Mouse (Mus musculus): Measurements from ENCODE around the gene Gnpnat1.

Gnpnat1 gene

DNA sequence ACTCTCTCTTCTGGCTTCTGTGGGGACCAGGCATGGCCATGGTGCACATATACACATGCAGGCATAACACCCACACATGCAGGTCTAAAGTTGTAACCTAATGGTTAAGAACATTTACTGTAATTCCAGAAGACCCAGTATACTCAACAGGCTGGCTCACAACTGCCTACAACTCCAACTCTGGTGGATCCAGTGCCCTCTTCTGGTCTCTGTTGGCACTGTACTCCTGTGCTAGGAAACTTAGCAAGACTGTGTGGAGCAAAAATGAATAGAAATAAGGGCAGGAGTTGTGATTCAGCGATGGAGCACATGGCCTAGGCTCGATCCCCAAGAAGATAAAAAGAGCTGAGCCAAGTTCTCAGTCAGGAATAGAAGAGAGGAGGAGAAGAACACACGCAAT, 4.9 kb downstream of the Gnpnat1 start:
- WGBS = 87% methylated on average over 3 of the region's 3 CpGs

GRCm38 (mm10) chr14:45389194-45389593, 15.5 kb downstream of the Gnpnat1 start:
- WGBS = 0% methylated on average over 3 of the region's 3 CpGs

GRCm38 (mm10) chr14:45388345-45389181, 16.1 kb downstream of the Gnpnat1 start:
- WGBS = under 1% methylated on average over 71 of the region's 71 CpGs

DNA sequence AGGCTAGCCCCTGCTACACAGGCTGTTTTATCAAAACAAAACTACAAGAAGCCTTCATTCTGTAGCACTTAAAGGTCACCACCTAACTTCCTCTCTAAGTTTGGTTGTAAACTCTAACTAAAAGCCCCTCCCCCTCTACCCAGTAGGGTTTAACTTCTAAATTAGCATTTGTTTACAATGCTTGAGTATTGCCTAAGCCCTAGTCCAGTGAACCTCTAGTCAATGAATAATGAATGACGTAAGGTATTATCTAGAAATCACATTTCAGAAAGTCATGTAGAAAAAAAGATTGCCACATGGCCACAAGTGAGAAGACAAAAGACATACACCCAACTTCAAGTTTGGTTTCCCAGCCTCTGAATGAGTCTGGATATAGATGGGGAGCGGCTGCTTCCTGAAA, 17.2 kb downstream of the Gnpnat1 start:
- 34% methylated on average over 2 of the region's 2 CpGs for WGBS

DNA sequence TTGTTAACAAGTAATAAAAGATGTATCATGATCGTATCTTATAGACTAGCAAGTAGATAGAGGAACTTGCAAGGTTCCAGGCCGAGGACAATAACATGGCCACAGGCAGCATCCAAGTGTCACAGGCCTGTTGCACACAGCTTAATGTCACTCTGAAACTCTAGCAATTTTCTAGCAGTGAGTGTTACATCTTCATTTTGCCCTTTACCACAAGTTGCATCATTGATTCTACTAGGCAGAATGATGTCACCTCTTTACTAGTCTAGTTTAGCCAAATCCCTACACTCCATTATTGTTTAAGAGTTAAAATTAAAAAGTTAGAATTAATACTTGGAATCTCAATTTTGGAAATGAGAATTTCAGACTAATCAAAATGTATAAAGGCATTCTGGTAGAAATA, 19.1 kb downstream of the Gnpnat1 start:
- WGBS = 97% methylated on average over 2 of the region's 2 CpGs

DNA sequence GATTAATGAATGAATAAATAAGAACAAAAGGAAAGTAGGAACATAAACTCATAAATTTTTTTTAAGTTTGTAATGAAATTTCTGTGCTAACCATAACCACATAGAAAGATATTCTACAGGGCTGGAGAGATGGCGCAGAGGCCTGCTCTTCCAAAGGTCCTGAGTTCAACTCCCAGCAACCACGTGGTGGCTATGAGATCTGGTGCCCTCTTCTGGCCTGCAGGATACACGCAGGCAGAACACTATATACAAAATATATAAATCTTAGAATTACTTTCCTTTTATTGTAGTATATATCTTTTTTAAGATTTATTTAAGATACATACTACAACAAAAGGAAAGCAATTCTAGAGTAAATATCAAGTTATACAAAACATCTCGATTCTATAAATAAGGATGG, 21.8 kb downstream of the Gnpnat1 start:
- 81% methylated on average over 4 of the region's 4 CpGs for WGBS

DNA sequence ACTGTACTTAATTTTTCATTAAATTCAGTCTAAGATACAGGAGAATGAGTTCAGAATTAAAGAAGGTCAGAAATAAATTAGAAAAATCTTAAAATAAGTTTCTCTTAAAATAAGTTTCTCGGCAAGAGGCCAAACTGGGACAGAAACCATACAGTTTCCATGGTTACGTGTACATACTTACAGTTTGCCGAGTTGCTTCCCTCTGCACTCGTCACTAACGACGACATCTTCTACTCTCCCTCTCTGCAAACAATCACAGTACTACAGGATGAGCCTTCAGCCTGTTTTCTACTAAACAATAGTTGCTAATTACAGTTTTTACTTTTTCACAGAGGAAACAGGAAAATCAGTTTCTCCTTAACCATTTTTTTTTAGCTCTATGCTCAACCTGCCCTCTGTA, 24.0 kb downstream of the Gnpnat1 start:
- WGBS = 38% methylated on average over 6 of the region's 6 CpGs

- 91% methylated on average over 3 of the region's 3 CpGs for WGBS
Measured at GRCm38 (mm10) chr14:45378771-45379170, 25.9 kb downstream of the Gnpnat1 start.

DNA sequence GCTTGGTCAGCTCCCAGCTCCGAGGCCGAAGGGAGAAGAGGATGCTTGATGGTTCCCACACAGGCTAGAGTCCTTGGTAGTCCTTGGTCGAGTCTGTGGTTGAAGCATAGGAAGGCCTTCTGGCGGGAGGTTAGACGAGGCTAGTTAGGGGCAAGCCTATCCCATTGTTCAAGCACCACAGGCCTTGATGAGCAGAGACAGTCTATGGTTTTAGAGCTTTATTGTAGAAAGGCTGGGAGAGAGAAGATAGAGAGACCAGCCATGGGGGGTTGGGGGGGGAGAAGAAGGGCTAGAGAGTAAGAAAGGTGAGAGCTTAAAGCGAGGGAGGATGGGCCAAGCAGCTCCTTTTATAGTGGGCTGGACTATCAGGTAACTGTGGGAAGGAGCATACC, 39.5 kb downstream of the Gnpnat1 start:
- 70% methylated on average over 6 of the region's 6 CpGs for WGBS

DNA sequence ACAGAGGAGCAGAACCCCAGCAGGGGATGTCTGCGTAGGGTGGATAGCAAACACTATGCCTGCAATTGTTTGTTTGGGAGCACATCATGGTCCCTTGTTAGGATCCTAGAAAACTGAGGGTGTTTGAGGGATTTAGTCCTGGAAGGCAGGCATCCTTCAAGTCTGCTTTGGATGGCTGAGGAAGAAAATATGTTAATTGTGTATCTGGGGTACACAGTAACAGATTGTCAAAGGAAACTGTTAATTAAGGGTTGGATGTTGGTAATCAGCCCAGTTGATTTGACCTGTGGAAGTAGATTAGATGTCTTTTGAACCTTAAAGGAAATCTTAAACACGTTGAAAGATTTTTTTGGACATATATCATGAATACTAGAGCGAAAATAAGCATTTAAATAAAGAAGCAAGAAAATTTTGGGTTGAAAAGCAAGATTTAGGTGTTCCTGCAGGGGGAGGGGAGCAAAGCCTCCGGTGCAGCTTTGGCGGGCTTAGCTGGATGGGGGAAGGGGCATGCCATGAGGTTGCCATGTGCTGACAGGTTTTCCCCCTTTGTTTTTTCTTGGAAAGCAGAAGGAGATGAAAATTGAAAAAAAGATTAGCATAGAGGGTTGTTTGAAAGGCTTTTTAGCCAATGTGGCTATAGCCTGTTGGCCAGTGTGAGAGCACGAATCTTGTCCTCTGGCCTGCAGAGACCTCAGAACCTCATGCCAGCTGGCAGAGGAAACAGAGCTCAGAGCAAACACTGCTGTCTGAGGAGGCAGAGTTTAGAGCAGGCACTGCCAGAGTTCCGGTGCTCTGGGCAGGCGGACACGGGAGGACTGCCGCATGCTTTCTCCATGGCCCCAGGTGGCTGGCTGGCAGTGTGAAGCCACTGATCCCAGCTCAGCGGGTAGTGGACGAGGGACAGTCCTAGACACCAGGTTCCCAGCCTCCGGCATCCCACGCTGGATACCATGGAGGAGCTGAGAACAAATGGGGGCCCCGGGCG, 40.2 kb downstream of the Gnpnat1 start:
- WGBS = 58% methylated on average over 16 of the region's 16 CpGs

DNA sequence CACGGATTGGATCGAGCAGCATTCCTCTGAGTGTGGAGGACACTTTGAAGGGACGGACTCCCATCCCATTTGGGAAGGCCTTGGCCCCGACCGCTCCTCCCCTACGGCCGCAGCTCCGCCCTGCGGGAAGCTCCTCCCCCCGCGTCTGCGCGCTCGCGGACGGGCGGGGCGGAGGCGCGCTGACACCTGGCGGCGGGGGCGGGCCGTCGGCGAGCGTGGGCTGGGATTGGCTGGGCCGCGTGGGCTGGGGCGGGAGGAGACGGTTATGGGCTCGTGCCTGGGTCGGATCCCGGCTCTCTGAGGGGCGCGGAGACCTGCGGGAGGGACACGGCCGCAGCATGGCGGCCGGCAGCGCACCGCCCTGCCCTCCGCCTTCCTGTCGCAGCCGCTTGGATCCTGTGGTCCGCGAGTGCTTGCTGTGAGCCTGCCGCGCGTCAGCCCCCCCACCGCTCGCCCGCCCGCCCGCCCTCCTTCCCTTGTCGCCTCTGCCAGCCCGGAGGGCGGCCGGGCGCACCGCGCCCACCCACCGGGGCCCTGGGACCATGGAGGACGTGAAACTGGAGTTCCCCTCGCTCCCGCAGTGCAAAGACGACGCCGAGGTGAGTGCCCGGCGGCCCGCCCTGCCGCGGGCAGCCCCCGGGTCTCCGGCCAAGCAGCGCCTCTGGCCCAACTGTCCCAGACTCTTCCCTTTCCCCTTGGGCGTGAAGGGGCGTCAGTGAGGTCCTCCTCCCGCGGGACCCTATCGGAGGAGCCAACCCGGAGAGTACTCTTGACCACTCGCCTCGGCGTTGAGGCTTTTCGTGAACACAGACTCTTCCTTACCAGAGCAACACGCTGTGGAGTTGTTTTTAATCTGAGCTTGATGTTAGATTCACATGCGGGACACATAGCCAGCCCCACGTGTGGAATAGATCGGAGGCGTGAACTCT, 53.5 kb downstream of the Gnpnat1 start, which contains the start of gene Styx:
Styx (plus strand) TSS at position 163 of the 929 bp plus-strand sequence.
- under 1% methylated on average over 88 of the region's 93 CpGs for WGBS

- under 1% methylated on average over 44 of the region's 44 CpGs for WGBS
Measured at GRCm38 (mm10) chr14:45329589-45330181, 75.0 kb downstream of the Gnpnat1 start, which contains the start of gene Psmc6. TSS of gene Psmc6 (plus strand) at chr14:45329788.

GRCm38 (mm10) chr14:45329018-45329588, 75.6 kb downstream of the Gnpnat1 start:
- WGBS = 8% methylated on average over 8 of the region's 8 CpGs

- WGBS = 86% methylated on average over 4 of the region's 4 CpGs
Measured at GRCm38 (mm10) chr14:45328072-45328713, 76.5 kb downstream of the Gnpnat1 start.
